Mouse (Mus musculus) olfactory bulb, adult 2 months (tissue): ENCODE measurements around the gene Btbd9. TPM values are rescaled to one million over a fixed set of nuclear protein-coding genes. Genes with fewer than 3 reads are reported as not detected.

Experiments used
- H3K27ac ChIP-seq: fragments of 200-500 bp; 2 replicates; pipeline ENCODE4 v1.5.1; 2012; ENCODE audit warnings: low read depth, low read length; ENCODE audit not compliant: insufficient read depth
- H3K4me1 ChIP-seq: fragments of 200-500 bp; 2 replicates; pipeline ENCODE4 v1.6.1; 2012; ENCODE audit warnings: low read length; ENCODE audit not compliant: control insufficient read depth, insufficient read depth
- H3K4me3 ChIP-seq: fragments of 200-500 bp; 2 replicates; pipeline ENCODE4 v1.5.1; 2012; ENCODE audit warnings: mild to moderate bottlenecking, low read depth, low read length, moderate library complexity; ENCODE audit not compliant: insufficient read depth
- CTCF ChIP-seq: fragments of 200-500 bp; IDR thresholded peaks from 2 replicates; pipeline ENCODE4 v1.5.1; 2012; ENCODE audit warnings: low read depth, mild to moderate bottlenecking, low read length, moderate library complexity; ENCODE audit not compliant: insufficient read depth
- POLR2A ChIP-seq: fragments of 200-500 bp; IDR thresholded peaks from 2 replicates; pipeline ENCODE4 v1.6.1; 2012; ENCODE audit warnings: mild to moderate bottlenecking, low read depth, low read length, moderate library complexity; ENCODE audit not compliant: insufficient read depth
- WGBS: fragments of 180-500 bp; shearing (Covaris S2); methylation state at CpG from one replicate; pipeline ENCODE4 v1.1.7; 2018; 5-methylcytosine and 5-hydroxymethylcytosine counted together
- polyA plus RNA-seq: library from polyadenylated mRNA; stranded (reverse); fragments of >200 nt; gene quantifications from 2 replicates; pipeline ENCODE4 v1.2.4, GENCODE M21; 2012; ENCODE audit warnings: low replicate concordance; ENCODE audit not compliant: missing spikeins, insufficient read depth, insufficient read length

The Btbd9 gene
- polyA plus RNA-seq, 1 experiment: not detected

GRCm38 (mm10) chr17:30612075-30612859 lies 36.0 kb upstream of the Btbd9 start:
- H3K4me3 ChIP-seq: peak overlapping the region; percentile 95
- WGBS: 0% methylated on average over 34 of the region's 34 CpGs
- peak overlapping the region; percentile 91 for H3K27ac ChIP-seq
- H3K4me1 ChIP-seq: peaks cover 6% of the 10 kb centered on the region; the same call in 1 of the 2 replicates
- TF ChIP-seq POLR2A: peak; percentile 71
- no peak for TF ChIP-seq CTCF

- H3K27ac ChIP-seq: no peak overlapping the region
- H3K4me1 ChIP-seq: peaks cover 6% of the 10 kb centered on the region; the same call in 1 of the 2 replicates
- H3K4me3 ChIP-seq: peak overlapping the region; percentile 95
- no peak for TF ChIP-seq POLR2A
- TF ChIP-seq CTCF: no peak
- WGBS: 23% methylated on average over 18 of the region's 18 CpGs
Measured at GRCm38 (mm10) chr17:30611221-30612074, 35.2 kb upstream of the Btbd9 start.

DNA sequence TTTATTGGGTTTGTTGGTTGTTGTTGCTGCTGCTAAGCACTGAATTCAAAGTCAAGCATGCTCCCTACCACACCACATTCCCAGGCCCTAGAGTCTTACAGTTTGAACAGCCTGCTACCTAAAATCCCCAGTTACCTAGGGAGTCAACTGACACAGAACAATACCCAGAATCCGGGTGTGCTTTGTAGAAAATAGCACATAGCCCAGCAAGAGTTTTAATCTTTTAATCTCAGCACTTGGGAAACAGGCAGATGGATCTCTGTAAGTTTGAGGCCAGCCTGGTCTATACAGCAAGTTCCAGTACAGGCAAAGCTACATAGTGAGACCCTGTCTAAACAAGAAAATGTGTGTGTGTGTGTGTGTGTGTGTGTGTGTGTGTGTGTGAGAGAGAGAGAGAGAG lies 34.5 kb upstream of the Btbd9 start:
- peaks cover 6% of the 10 kb centered on the region; the same call in 1 of the 2 replicates for H3K4me1 ChIP-seq
- no peak overlapping the region for H3K27ac ChIP-seq
- 63% methylated on average over 1 of the region's 1 CpGs for WGBS
- no peak for TF ChIP-seq POLR2A
- TF ChIP-seq CTCF: no peak
- no peak overlapping the region for H3K4me3 ChIP-seq

DNA sequence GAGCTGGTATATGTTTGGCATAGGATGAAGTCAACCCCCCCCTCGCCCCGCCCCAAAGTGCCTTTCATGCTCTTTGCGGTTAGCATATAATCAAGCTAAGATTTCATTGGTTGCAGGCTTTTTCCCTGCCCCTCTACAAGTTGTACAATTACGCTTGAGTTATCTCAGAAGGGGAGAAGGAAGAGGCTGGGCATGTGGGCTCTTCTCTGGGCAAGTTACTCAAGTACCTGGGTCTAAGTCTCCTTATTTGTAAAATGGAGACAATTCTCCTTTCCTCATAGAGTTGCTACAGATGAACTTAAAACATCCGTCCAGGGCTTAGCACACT lies 33.7 kb upstream of the Btbd9 start:
- WGBS: 91% methylated on average over 5 of the region's 5 CpGs
- Histone ChIP-seq H3K27ac (no peak overlapping the region), H3K4me3 (no peak overlapping the region), H3K4me1 (peaks cover 6% of the 10 kb centered on the region; the same call in 1 of the 2 replicates)
- TF ChIP-seq POLR2A: no peak
- TF ChIP-seq CTCF: no peak

- no peak overlapping the region for H3K4me3 ChIP-seq
- WGBS: 62% methylated on average over 16 of the region's 16 CpGs
- TF ChIP-seq CTCF (no peak), POLR2A (no peak)
Measured at GRCm38 (mm10) chr17:30609305-30609979, 33.2 kb upstream of the Btbd9 start.

DNA sequence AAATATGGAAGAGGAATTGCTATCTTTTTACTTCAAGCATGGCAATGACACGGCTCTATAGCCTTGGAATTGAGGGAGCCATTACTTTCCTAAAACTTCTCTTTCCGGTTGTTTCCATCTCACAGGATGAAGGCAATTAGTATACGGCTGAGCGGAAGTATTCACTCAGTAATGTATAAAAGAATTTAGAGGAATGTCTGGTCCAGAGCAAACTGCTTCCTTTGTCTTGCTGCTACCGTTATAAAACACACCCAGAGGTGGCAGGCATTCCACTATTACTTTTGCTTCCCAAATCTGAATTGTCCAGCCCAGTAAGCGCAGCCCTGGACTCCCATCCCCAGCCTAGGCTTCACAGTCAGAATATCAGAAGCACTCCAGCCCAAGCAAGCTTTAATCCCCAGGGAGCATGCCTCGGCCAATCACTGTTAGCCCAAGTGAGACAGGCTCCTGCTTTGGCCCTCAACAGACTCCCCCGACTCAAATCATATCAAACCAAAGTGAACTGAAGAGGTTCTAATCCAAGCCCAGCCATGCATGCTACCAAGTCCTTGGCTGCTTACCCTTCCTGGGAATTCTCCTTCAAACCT lies 31.7 kb upstream of the Btbd9 start:
- Histone ChIP-seq H3K4me3 (no peak overlapping the region), H3K27ac (no peak overlapping the region), H3K4me1 (peaks cover 6% of the 10 kb centered on the region; the same call in 1 of the 2 replicates)
- 66% methylated on average over 8 of the region's 8 CpGs for WGBS
- TF ChIP-seq POLR2A: no peak
- TF ChIP-seq CTCF: no peak

More at GRCm38 (mm10) chr17:30609305-30609979, 33.2 kb upstream of the Btbd9 start:
- Histone ChIP-seq H3K4me1 (peaks cover 6% of the 10 kb centered on the region; the same call in 1 of the 2 replicates), H3K27ac (no peak overlapping the region)

- Histone ChIP-seq H3K4me3 (no peak overlapping the region), H3K27ac (no peak overlapping the region), H3K4me1 (peaks cover 6% of the 10 kb centered on the region; the same call in 1 of the 2 replicates)
- WGBS: 88% methylated on average over 7 of the region's 7 CpGs
- TF ChIP-seq POLR2A (no peak), CTCF (no peak)
Measured at GRCm38 (mm10) chr17:30607330-30607729, 31.0 kb upstream of the Btbd9 start.

GRCm38 (mm10) chr17:30606634-30607081 lies 30.4 kb upstream of the Btbd9 start:
- H3K4me3 ChIP-seq: no peak overlapping the region
- H3K4me1 ChIP-seq: peaks cover 6% of the 10 kb centered on the region; the same call in 1 of the 2 replicates
- TF ChIP-seq POLR2A: no peak
- TF ChIP-seq CTCF: no peak
- no peak overlapping the region for H3K27ac ChIP-seq
- 83% methylated on average over 8 of the region's 8 CpGs for WGBS
